8 mouse cellular contexts compared by ENCODE assay signal in genomic region chr11:69398486-69399200, GRCm38 (mm10). TPM values are rescaled to one million over a fixed set of nuclear protein-coding genes. Genes with fewer than 3 reads are reported as not detected.
A peak's percentile ranks its signal among the peaks of the same experiment; 100 is the strongest.
DNase-seq lines count a peak whose midpoint lies in the region; ATAC-seq lines count a peak whose summit lies in the region.

No protein-coding gene starts in this region.

- peak; percentile 60 for DNase-seq in cerebellum, adult 11-12 months
- peak; percentile 15 for DNase-seq in retina, embryonic 14.5 days (ENCODE audit: low spot score)
- DNase-seq in retina, postnatal 1 day = no peak
- DNase-seq in kidney, postnatal 10 days = peak; percentile 29
- DNase-seq in right cerebral cortex, adult 2 months (ENCODE audit: low spot score in 2 of 2) = no peak
- DNase-seq in layer of hippocampus, postnatal 14 days (ENCODE audit: low spot score in 2 of 2) = no peak

- H3K9ac ChIP-seq in stomach, embryonic 16.5 days (ENCODE audit: low read length) = peak overlapping the region; percentile 67

- peak overlapping the region; percentile 31; the same call in 1 of the 2 replicates for H3K4me2 ChIP-seq in stomach, embryonic 16.5 days (ENCODE audit: low read depth, low read length)

- ATAC-seq in cerebellum, adult (ENCODE audit: insufficient number of reproducible peaks, low FRiP score, low TSS enrichment) = no peak
- no peak for ATAC-seq in stomach, embryonic 16.5 days (ENCODE audit: insufficient read depth, low FRiP score)

- 47% methylated on average over 21 of the region's 21 CpGs for WGBS in stomach, embryonic 16.5 days

- peaks cover 31% of the 10 kb centered on the region for H3K4me1 ChIP-seq in stomach, embryonic 16.5 days (ENCODE audit: control insufficient read depth, insufficient read depth, low read length)

- H3K4me3 ChIP-seq in stomach, embryonic 16.5 days (replicated peaks; ENCODE audit: low read length) = no peak overlapping the region

- peaks cover 19% of the 10 kb centered on the region for H3K36me3 ChIP-seq in stomach, embryonic 16.5 days (ENCODE audit: control insufficient read depth, insufficient read depth, low read length)

- no peaks in the 10 kb centered on the region for H3K27me3 ChIP-seq in stomach, embryonic 16.5 days (ENCODE audit: control insufficient read depth, insufficient read depth, low read length)

- no peaks in the 10 kb centered on the region for H3K9me3 ChIP-seq in stomach, embryonic 16.5 days (replicated peaks; ENCODE audit: control insufficient read depth, low read length)

- no peak overlapping the region for H3K27ac ChIP-seq in stomach, embryonic 16.5 days (ENCODE audit: low read length)

RNA-seq across cellular contexts. Expression of gene Tmem88, which starts 0.6 kb away (rescaled TPM):
- polyA plus RNA-seq in stomach, embryonic 16.5 days (2015; fragmentation: Nextera tagmentation; extraction: Ambion mirVana) = 26.4 and 28.7 TPM in 2 replicates
- 1 to 10 TPM; 2.1 to 2.3 TPM for total RNA-seq in layer of hippocampus, postnatal 14 days (2021)

RNA-seq across cellular contexts. Expression of gene Cyb5d1, which starts 3.2 kb away (rescaled TPM):
- polyA plus RNA-seq in stomach, embryonic 16.5 days (2015; fragmentation: Nextera tagmentation; extraction: Ambion mirVana) = 29.4 TPM in 2 replicates
- total RNA-seq in layer of hippocampus, postnatal 14 days (2021) = 10 to 100 TPM; 36.0 to 39.7 TPM

RNA-seq across cellular contexts. Expression of gene Naa38, which starts 3.4 kb away (rescaled TPM):
- polyA plus RNA-seq in stomach, embryonic 16.5 days (2015; fragmentation: Nextera tagmentation; extraction: Ambion mirVana) = 144 and 148 TPM in 2 replicates
- total RNA-seq in layer of hippocampus, postnatal 14 days (2021) = 100 to 1,000 TPM in 1 of 2 experiments, 10 to 100 TPM in 1; 99.3 to 111 TPM

RNA-seq across cellular contexts. Expression of gene Kdm6b, which starts 14.8 kb away (rescaled TPM):
- polyA plus RNA-seq in stomach, embryonic 16.5 days (2015; fragmentation: Nextera tagmentation; extraction: Ambion mirVana) = 21.2 and 21.4 TPM in 2 replicates
- total RNA-seq in layer of hippocampus, postnatal 14 days (2021) = 10 to 100 TPM; 41.7 to 42.8 TPM

RNA-seq across cellular contexts. Expression of gene Chd3, which starts 29.4 kb away (rescaled TPM):
- polyA plus RNA-seq in stomach, embryonic 16.5 days (2015; fragmentation: Nextera tagmentation; extraction: Ambion mirVana) = 48.5 and 55.4 TPM in 2 replicates
- total RNA-seq in layer of hippocampus, postnatal 14 days (2021) = 100 to 1,000 TPM; 519 to 534 TPM

Comparison
In these comparisons a context has a peak if more than half of its experiments do, and no peak if none do; other contexts are left out.
1. DNase-seq: peak in cerebellum, adult 11-12 months (single experiment), retina, embryonic 14.5 days (single experiment) and kidney, postnatal 10 days (single experiment); none in retina, postnatal 1 day (single experiment), right cerebral cortex, adult 2 months (0 of 2) and layer of hippocampus, postnatal 14 days (0 of 2).